Mouse (Mus musculus) limb, embryonic 11.5 days (tissue): ENCODE measurements around the gene Lrrc57. TPM values are rescaled to one million over a fixed set of nuclear protein-coding genes. Genes with fewer than 3 reads are reported as not detected.

Source experiments
- polyA plus RNA-seq: library from polyadenylated mRNA; unstranded; fragments of >200 nt; fragmentation: Nextera tagmentation; extraction: Ambion mirVana; gene quantifications from 2 replicates; pipeline ENCODE4 v1.2.1, GENCODE M21; 2014

The Lrrc57 gene
- polyA plus RNA-seq, 1 experiment from 2014 or later, result 31.9 TPM

Other genes starting within 250 kb of the Lrrc57 start
- gene Ganc, start 205.6 kb downstream of the Lrrc57 start, polyA plus RNA-seq, result 6.6 and 6.7 TPM in 2 replicates
- 7.2 and 8.3 TPM in 2 replicates for gene Tmem87a, start 205.4 kb downstream of the Lrrc57 start, polyA plus RNA-seq
- gene Capn3, start 153.5 kb downstream of the Lrrc57 start, polyA plus RNA-seq, result 0.95 and 1.0 TPM in 2 replicates
- gene Zfp106, start 45.7 kb downstream of the Lrrc57 start, polyA plus RNA-seq, result 66.1 and 70.5 TPM in 2 replicates
- gene Snap23, start 41.8 kb downstream of the Lrrc57 start, polyA plus RNA-seq, result 67.8 and 70.0 TPM in 2 replicates
- 31.1 and 32.3 TPM in 2 replicates for gene Haus2, start 137 bp downstream of the Lrrc57 start, polyA plus RNA-seq
- gene Stard9, start 19.6 kb upstream of the Lrrc57 start, polyA plus RNA-seq, result 3.3 and 4.2 TPM in 2 replicates
- gene Cdan1, start 240.6 kb upstream of the Lrrc57 start, polyA plus RNA-seq, result 6.8 and 8.1 TPM in 2 replicates
- gene Ttbk2, start 241.1 kb upstream of the Lrrc57 start, polyA plus RNA-seq, result 5.9 and 7.1 TPM in 2 replicates